Comparison of ENCODE assay signal across 8 mouse cellular contexts in genomic region chr5:9111759-9112158, GRCm38 (mm10). TPM values are rescaled to one million over a fixed set of nuclear protein-coding genes. Genes with fewer than 3 reads are reported as not detected.
DNase-seq lines count a peak whose midpoint lies in the region; ATAC-seq and TF ChIP-seq lines count a peak whose summit lies in the region.

No protein-coding gene starts in this region.

- peaks cover 2% of the 10 kb centered on the region; the same call in 1 of the 2 replicates for H3K36me3 ChIP-seq in heart, adult 2 months (ENCODE audit: control insufficient read depth, insufficient read depth, low read length)
- no peaks in the 10 kb centered on the region for H3K36me3 ChIP-seq in kidney, embryonic 14.5 days (ENCODE audit: control insufficient read depth, insufficient read depth, low read length)
- H3K36me3 ChIP-seq in liver, embryonic 16.5 days (ENCODE audit: control insufficient read depth, insufficient read depth) = no peaks in the 10 kb centered on the region
- H3K36me3 ChIP-seq in neural tube, embryonic 13.5 days = peaks cover 6% of the 10 kb centered on the region; the same call in 1 of the 2 replicates

- H3K4me1 ChIP-seq in heart, adult 2 months (ENCODE audit: control insufficient read depth, insufficient read depth, low read length) = peaks cover 3% of the 10 kb centered on the region
- no peaks in the 10 kb centered on the region for H3K4me1 ChIP-seq in kidney, embryonic 14.5 days (ENCODE audit: control insufficient read depth, insufficient read depth, low read length)
- H3K4me1 ChIP-seq in liver, embryonic 16.5 days (ENCODE audit: control insufficient read depth, low read depth, low read length) = peaks cover 8% of the 10 kb centered on the region
- peaks cover 7% of the 10 kb centered on the region; the same call in 1 of the 2 replicates for H3K4me1 ChIP-seq in neural tube, embryonic 13.5 days (replicated peaks)

- H3K27ac ChIP-seq in heart, adult 2 months = no peak overlapping the region
- H3K27ac ChIP-seq in kidney, embryonic 14.5 days (ENCODE audit: low read depth, low read length) = no peak overlapping the region
- H3K27ac ChIP-seq in liver, embryonic 16.5 days (ENCODE audit: low read length) = no peak overlapping the region
- no peak overlapping the region for H3K27ac ChIP-seq in neural tube, embryonic 13.5 days (replicated peaks)

- intact Hi-C loops in heart, adult 2 months (cut with DNase I) = loop anchor here (1.0 to 5.0 kb wide), 3 partner anchors 38 to 244 kb away; no protein-coding TSS in a partner anchor

- peaks cover 4% of the 10 kb centered on the region; the same call in 1 of the 2 replicates for H3K79me2 ChIP-seq in heart, adult 2 months (replicated peaks; ENCODE audit: control insufficient read depth, insufficient read depth, low read length)

- peak; percentile 86 for TF ChIP-seq CTCF in heart, adult 2 months (IDR thresholded peaks at IDR 0.05)

- no peaks in the 10 kb centered on the region for H3K9me3 ChIP-seq in kidney, embryonic 14.5 days (ENCODE audit: control insufficient read depth, low read length)
- no peaks in the 10 kb centered on the region for H3K9me3 ChIP-seq in liver, embryonic 16.5 days (replicated peaks; ENCODE audit: control insufficient read depth, low read length)
- no peaks in the 10 kb centered on the region for H3K9me3 ChIP-seq in neural tube, embryonic 13.5 days

- no peak overlapping the region for H3K4me2 ChIP-seq in kidney, embryonic 14.5 days (replicated peaks; ENCODE audit: low read depth, low read length)
- no peak overlapping the region for H3K4me2 ChIP-seq in liver, embryonic 16.5 days (ENCODE audit: low read depth, low read length)
- no peak overlapping the region for H3K4me2 ChIP-seq in neural tube, embryonic 13.5 days

- TF ChIP-seq POLR2A in heart, adult 2 months (IDR thresholded peaks at IDR 0.05; ENCODE audit: insufficient read depth, low read depth, low read length) = no peak

- H3K9ac ChIP-seq in heart, adult 2 months (ENCODE audit: low read depth, low read length) = no peak overlapping the region
- H3K9ac ChIP-seq in kidney, embryonic 14.5 days (ENCODE audit: low read depth, low read length) = no peak overlapping the region
- no peak overlapping the region for H3K9ac ChIP-seq in liver, embryonic 16.5 days (ENCODE audit: low read depth, low read length)
- H3K9ac ChIP-seq in neural tube, embryonic 13.5 days = no peak overlapping the region

- 5% methylated on average over 5 of the region's 5 CpGs for WGBS in heart, adult 2 months
- 20% methylated on average over 5 of the region's 5 CpGs for WGBS in kidney, embryonic 14.5 days
- 9% methylated on average over 5 of the region's 5 CpGs for WGBS in liver, embryonic 16.5 days (ENCODE audit: insufficient replicate concordance)
- 20% methylated on average over 5 of the region's 5 CpGs for WGBS in neural tube, embryonic 13.5 days

- TF ChIP-seq EP300 in heart, adult 2 months (IDR thresholded peaks at IDR 0.05; ENCODE audit: insufficient read depth, low read depth, low read length) = no peak

- DNase-seq in 416B (ENCODE audit: low read depth) = peak; percentile 85
- DNase-seq in MEL-GATA-1-ER (ENCODE audit: extremely low read depth, low read depth) = peak; percentile 43
- peak; percentile 29 to 58 for DNase-seq in cerebellum, postnatal 36 days
- DNase-seq in heart, adult 2 months = peak; percentile 38 to 44
- peak; percentile 57 for DNase-seq in thymus, postnatal 25 days

- H3K4me3 ChIP-seq in heart, adult 2 months = no peak overlapping the region
- H3K4me3 ChIP-seq in kidney, embryonic 14.5 days (ENCODE audit: low read length) = no peak overlapping the region
- H3K4me3 ChIP-seq in liver, embryonic 16.5 days (ENCODE audit: low read depth, low read length) = no peak overlapping the region
- H3K4me3 ChIP-seq in neural tube, embryonic 13.5 days = no peak overlapping the region

- H3K27me3 ChIP-seq in heart, adult 2 months (ENCODE audit: control insufficient read depth, insufficient read depth, low read length) = no peaks in the 10 kb centered on the region
- H3K27me3 ChIP-seq in kidney, embryonic 14.5 days (ENCODE audit: control insufficient read depth, insufficient read depth, low read length) = no peaks in the 10 kb centered on the region
- H3K27me3 ChIP-seq in liver, embryonic 16.5 days (ENCODE audit: control insufficient read depth, insufficient read depth, low read depth, low read length) = no peaks in the 10 kb centered on the region
- H3K27me3 ChIP-seq in neural tube, embryonic 13.5 days = no peaks in the 10 kb centered on the region

- ATAC-seq in kidney, embryonic 14.5 days (ENCODE audit: low FRiP score, low TSS enrichment) = peak; percentile 66; the same call in 1 of the 2 replicates
- peak; percentile 32; the same call in 1 of the 2 replicates for ATAC-seq in liver, embryonic 16.5 days (ENCODE audit: low read depth)
- ATAC-seq in neural tube, embryonic 13.5 days (ENCODE audit: low read depth) = peak; percentile 74

RNA-seq across cellular contexts. Expression of gene Tmem243, which starts 11.3 kb away (rescaled TPM):
- 1 to 10 TPM; 8.1 to 9.8 TPM for total RNA-seq in heart, adult 2 months (2021)
- polyA plus RNA-seq in heart, adult 2 months (2012; rRNA removed) = 14.0 and 18.2 TPM in 2 replicates
- polyA plus RNA-seq in kidney, embryonic 14.5 days (2014; fragmentation: Nextera tagmentation; extraction: Ambion mirVana) = 27.7 and 28.1 TPM in 2 replicates
- polyA plus RNA-seq in liver, embryonic 16.5 days (2015; fragmentation: Nextera tagmentation; extraction: Ambion mirVana) = 5.0 and 6.9 TPM in 2 replicates
- 14.0 and 16.8 TPM in 2 replicates for polyA plus RNA-seq in neural tube, embryonic 13.5 days (2015; fragmentation: Nextera tagmentation; extraction: Ambion mirVana)

RNA-seq across cellular contexts. Expression of gene Dmtf1, which starts 49.8 kb away (rescaled TPM):
- 10 to 100 TPM; 10.5 to 13.6 TPM for total RNA-seq in heart, adult 2 months (2021)
- 8.6 and 17.5 TPM in 2 replicates for polyA plus RNA-seq in heart, adult 2 months (2012; rRNA removed)
- polyA plus RNA-seq in kidney, embryonic 14.5 days (2014; fragmentation: Nextera tagmentation; extraction: Ambion mirVana) = 34.1 and 55.5 TPM in 2 replicates
- 10.2 and 11.1 TPM in 2 replicates for polyA plus RNA-seq in liver, embryonic 16.5 days (2015; fragmentation: Nextera tagmentation; extraction: Ambion mirVana)
- polyA plus RNA-seq in neural tube, embryonic 13.5 days (2015; fragmentation: Nextera tagmentation; extraction: Ambion mirVana) = 60.7 and 69.5 TPM in 2 replicates
